Mouse (Mus musculus): ENCODE measurements around the gene Pip5k1c. TPM values are rescaled to one million over a fixed set of nuclear protein-coding genes. Genes with fewer than 3 reads are reported as not detected.

Gene Pip5k1c
- 26.7 TPM for polyA plus RNA-seq (2015; fragmentation: Illumina TruSeq; extraction: RNeasy Lipid Tissue Mini Kit (QIAGEN cat#74804); ENCODE audit: insufficient read depth, low replicate concordance)

GRCm38 (mm10) chr10:81292554-81293333 lies at the start of gene Pip5k1c:
Gene Pip5k1c (plus strand): TSS chr10:81292963.

GRCm38 (mm10) chr10:81252424-81253419 lies 40.0 kb upstream of the Pip5k1c start, which contains the start of gene Matk:
Gene Matk (plus strand): TSS chr10:81252935.

GRCm38 (mm10) chr10:81266211-81267105 lies 26.3 kb upstream of the Pip5k1c start, which contains the start of the genes Mrpl54 and Apba3:
Gene Mrpl54 (minus strand): TSS chr10:81266934.
Gene Apba3 (plus strand): TSS chr10:81266960.

GRCm38 (mm10) chr10:81291511-81292104 lies 1.2 kb upstream of the Pip5k1c start, which contains the start of gene Tjp3:
Gene Tjp3 (minus strand): TSS chr10:81291581.

DNA sequence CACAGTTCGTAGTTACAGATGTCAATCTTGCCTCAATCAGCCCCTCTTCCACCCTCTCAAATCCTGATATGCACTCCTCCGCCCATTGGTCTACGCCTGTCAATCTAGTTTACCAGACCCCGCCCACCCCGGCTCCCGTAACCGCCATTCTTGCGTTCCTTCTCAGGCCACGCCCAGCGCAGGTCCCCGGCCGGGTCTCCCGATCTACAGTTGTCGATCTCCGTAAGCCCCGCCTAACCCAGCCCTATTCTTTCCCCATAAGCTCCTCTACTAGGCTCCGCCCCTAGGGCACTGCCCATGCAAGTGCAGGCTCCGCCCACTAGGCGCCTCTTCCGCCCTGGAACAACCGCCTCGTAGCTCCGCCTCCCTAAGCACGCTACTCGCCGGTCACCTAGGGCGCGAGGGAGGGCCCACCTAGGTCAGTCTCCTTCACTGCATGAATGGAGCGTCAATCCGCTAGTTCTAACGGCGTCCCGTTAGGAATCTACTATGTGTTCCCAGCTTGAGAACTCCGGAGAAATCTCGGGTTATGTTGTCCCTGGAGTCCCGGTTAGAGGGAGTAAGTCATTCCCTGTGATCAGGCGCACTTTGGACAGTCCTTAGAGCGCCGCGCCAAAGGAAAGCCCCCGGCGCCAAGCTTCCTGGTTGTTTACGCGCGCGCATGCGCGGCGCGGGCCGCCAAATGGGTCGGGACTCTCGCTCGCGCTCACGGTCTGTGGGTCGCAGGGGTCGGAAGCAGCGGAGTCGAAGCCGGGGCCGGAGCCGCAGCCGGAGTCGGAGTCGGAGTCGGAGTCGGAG lies 28.0 kb downstream of the Pip5k1c start, which contains the start of gene Cactin:
Gene Cactin, plus strand, starts transcription at position 554 of the 798 bp plus-strand sequence.

DNA sequence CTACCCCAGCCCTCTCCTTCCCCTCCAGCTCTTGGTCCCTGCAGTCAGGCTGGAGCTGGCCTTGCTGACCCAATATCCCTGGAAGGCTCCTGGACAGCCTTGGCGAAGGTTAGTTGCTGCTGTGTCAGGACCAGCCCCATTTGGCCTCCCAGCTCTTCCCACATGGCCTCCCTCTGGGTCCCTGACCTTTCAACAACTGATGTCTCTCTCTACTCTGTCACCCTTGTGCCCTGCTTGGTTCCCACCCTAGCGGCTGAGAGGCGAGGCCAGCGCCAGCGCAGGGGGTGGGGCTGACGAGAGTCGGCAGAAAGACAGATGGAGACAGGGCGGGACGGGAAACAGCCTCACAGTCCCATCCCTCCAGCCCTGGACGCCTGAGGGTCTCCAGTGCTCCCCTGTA lies 35.6 kb downstream of the Pip5k1c start, which contains the start of gene Tbxa2r:
Gene Tbxa2r, plus strand, starts transcription at position 346 of the 400 bp plus-strand sequence.

GRCm38 (mm10) chr10:81342686-81343505 lies 50.1 kb downstream of the Pip5k1c start, which contains the start of gene Gipc3:
Gene Gipc3 (minus strand): TSS chr10:81343266.

DNA sequence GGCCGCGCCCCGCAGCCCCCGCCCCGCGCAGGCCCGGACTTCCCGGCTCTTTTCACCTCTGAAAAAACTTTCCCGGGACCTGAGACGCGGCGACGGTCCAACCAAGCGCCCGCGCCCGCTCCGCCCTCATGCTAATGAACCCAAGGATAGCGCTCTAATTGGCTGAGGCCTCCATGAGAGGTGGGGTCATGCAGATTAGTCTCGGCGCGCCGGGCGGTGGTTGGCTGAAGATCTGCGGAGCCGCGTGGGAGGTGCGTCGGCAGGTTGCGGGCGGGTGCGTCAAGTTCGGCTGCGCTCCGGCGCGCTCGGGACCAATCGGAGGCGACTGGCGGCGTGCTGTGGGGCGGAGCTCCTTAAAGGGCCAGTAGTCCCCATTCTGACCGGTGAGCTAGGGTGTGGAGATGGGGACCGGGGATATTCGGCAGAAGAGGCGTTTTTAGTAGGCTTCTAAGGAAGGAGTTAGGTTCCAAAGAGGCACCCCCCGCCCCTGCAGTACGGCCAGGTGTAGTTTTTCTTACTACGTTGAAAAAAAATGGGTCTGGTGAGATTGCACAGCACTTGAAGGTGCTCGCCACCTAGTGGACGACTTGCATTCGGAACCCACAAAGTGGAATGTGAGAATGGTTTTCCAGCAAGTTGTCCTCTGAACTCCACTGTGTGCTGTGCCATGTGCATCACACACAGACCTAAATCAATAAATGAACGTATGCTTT lies 57.7 kb downstream of the Pip5k1c start, which contains the start of gene Hmg20b:
Gene Hmg20b, minus strand, starts transcription at position 130 of the 713 bp plus-strand sequence.

GRCm38 (mm10) chr10:81356991-81357844 lies 64.5 kb downstream of the Pip5k1c start, which contains the start of gene Mfsd12:
Gene Mfsd12 (plus strand): TSS chr10:81357491.

DNA sequence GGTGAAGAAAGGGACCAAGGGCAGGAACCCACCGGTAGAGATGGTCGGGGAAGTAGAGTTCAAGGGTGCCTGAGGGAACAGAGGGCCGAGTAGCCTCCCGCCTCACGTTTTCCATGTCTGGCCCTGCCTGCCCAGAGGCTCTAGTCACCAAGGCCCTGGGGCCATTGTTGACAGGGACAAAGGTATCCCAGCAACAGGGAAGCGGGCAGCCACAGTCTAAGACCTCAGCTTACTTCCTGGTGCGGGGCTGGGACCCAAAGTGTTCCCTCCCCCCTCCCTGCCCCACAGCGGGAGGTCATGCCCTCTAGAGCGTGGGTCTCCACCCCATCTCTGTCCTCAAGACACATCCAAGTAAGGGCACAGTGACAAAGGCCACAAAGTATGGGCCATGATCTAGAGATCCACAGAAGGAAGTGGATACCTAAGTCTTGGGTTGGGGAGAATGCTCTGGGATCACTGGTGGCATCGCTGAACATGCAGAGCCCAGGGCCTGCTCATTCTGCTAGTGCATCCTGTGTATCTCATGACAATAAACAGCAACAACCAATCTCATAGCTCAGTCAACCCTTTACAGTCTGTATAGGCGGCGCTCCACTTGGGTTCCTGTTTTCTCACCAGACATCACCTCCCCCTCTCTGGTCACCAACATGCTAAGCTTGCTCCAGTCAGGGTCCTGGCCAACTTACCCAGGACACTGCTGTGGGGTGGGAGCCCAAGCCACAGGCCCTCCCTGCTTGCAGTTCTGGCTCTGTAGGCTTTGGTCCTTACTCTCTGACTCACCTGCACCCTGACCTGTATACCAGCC lies 73.1 kb downstream of the Pip5k1c start, which contains the start of gene 4930404N11Rik:
Gene 4930404N11Rik, minus strand, starts transcription at position 145 of the 805 bp plus-strand sequence.

Other genes with a start within 250 kb of the Pip5k1c start
- 21.1 TPM for gene Sgta, start 232.8 kb upstream of the Pip5k1c start, polyA plus RNA-seq (2015; fragmentation: Illumina TruSeq; extraction: RNeasy Lipid Tissue Mini Kit (QIAGEN cat#74804); ENCODE audit: insufficient read depth, low replicate concordance)
- 4.1 TPM for gene Thop1, start 222.9 kb upstream of the Pip5k1c start, polyA plus RNA-seq (2015; fragmentation: Illumina TruSeq; extraction: RNeasy Lipid Tissue Mini Kit (QIAGEN cat#74804); ENCODE audit: insufficient read depth, low replicate concordance)
- not detected for gene Creb3l3, start 194.1 kb upstream of the Pip5k1c start, polyA plus RNA-seq (2015; fragmentation: Illumina TruSeq; extraction: RNeasy Lipid Tissue Mini Kit (QIAGEN cat#74804); ENCODE audit: insufficient read depth, low replicate concordance)
- gene Map2k2, start 187.0 kb upstream of the Pip5k1c start, polyA plus RNA-seq (2015; fragmentation: Illumina TruSeq; extraction: RNeasy Lipid Tissue Mini Kit (QIAGEN cat#74804); ENCODE audit: insufficient read depth, low replicate concordance) = 27.7 TPM
- gene Zbtb7a, start 157.7 kb upstream of the Pip5k1c start, polyA plus RNA-seq (2015; fragmentation: Illumina TruSeq; extraction: RNeasy Lipid Tissue Mini Kit (QIAGEN cat#74804); ENCODE audit: insufficient read depth, low replicate concordance) = 14.0 TPM
- gene Pias4, start 125.0 kb upstream of the Pip5k1c start, polyA plus RNA-seq (2015; fragmentation: Illumina TruSeq; extraction: RNeasy Lipid Tissue Mini Kit (QIAGEN cat#74804); ENCODE audit: insufficient read depth, low replicate concordance) = 10.8 TPM
- gene Eef2, start 116.3 kb upstream of the Pip5k1c start, polyA plus RNA-seq (2015; fragmentation: Illumina TruSeq; extraction: RNeasy Lipid Tissue Mini Kit (QIAGEN cat#74804); ENCODE audit: insufficient read depth, low replicate concordance) = 451 TPM
- 8.6 TPM for gene Dapk3, start 110.0 kb upstream of the Pip5k1c start, polyA plus RNA-seq (2015; fragmentation: Illumina TruSeq; extraction: RNeasy Lipid Tissue Mini Kit (QIAGEN cat#74804); ENCODE audit: insufficient read depth, low replicate concordance)
- not detected for gene 4930442H23Rik, start 109.1 kb upstream of the Pip5k1c start, polyA plus RNA-seq (2015; fragmentation: Illumina TruSeq; extraction: RNeasy Lipid Tissue Mini Kit (QIAGEN cat#74804); ENCODE audit: insufficient read depth, low replicate concordance)
- not detected for gene Nmrk2, start 90.9 kb upstream of the Pip5k1c start, polyA plus RNA-seq (2015; fragmentation: Illumina TruSeq; extraction: RNeasy Lipid Tissue Mini Kit (QIAGEN cat#74804); ENCODE audit: insufficient read depth, low replicate concordance)
- gene Atcay, start 62.1 kb upstream of the Pip5k1c start, polyA plus RNA-seq (2015; fragmentation: Illumina TruSeq; extraction: RNeasy Lipid Tissue Mini Kit (QIAGEN cat#74804); ENCODE audit: insufficient read depth, low replicate concordance) = 1.2 TPM
- gene Zfr2, start 59.8 kb upstream of the Pip5k1c start, polyA plus RNA-seq (2015; fragmentation: Illumina TruSeq; extraction: RNeasy Lipid Tissue Mini Kit (QIAGEN cat#74804); ENCODE audit: insufficient read depth, low replicate concordance) = 1.5 TPM
- 4.6 TPM for gene Matk, start 40.0 kb upstream of the Pip5k1c start, polyA plus RNA-seq (2015; fragmentation: Illumina TruSeq; extraction: RNeasy Lipid Tissue Mini Kit (QIAGEN cat#74804); ENCODE audit: insufficient read depth, low replicate concordance)
- 28.9 TPM for gene Mrpl54, start 26.0 kb upstream of the Pip5k1c start, polyA plus RNA-seq (2015; fragmentation: Illumina TruSeq; extraction: RNeasy Lipid Tissue Mini Kit (QIAGEN cat#74804); ENCODE audit: insufficient read depth, low replicate concordance)
- 11.9 TPM for gene Apba3, start 26.0 kb upstream of the Pip5k1c start, polyA plus RNA-seq (2015; fragmentation: Illumina TruSeq; extraction: RNeasy Lipid Tissue Mini Kit (QIAGEN cat#74804); ENCODE audit: insufficient read depth, low replicate concordance)
- 2.6 TPM for gene Tjp3, start 1.4 kb upstream of the Pip5k1c start, polyA plus RNA-seq (2015; fragmentation: Illumina TruSeq; extraction: RNeasy Lipid Tissue Mini Kit (QIAGEN cat#74804); ENCODE audit: insufficient read depth, low replicate concordance)
- gene Cactin, start 28.1 kb downstream of the Pip5k1c start, polyA plus RNA-seq (2015; fragmentation: Illumina TruSeq; extraction: RNeasy Lipid Tissue Mini Kit (QIAGEN cat#74804); ENCODE audit: insufficient read depth, low replicate concordance) = 5.0 TPM
- 3.0 TPM for gene Tbxa2r, start 35.8 kb downstream of the Pip5k1c start, polyA plus RNA-seq (2015; fragmentation: Illumina TruSeq; extraction: RNeasy Lipid Tissue Mini Kit (QIAGEN cat#74804); ENCODE audit: insufficient read depth, low replicate concordance)
- 0.59 TPM for gene Gipc3, start 50.3 kb downstream of the Pip5k1c start, polyA plus RNA-seq (2015; fragmentation: Illumina TruSeq; extraction: RNeasy Lipid Tissue Mini Kit (QIAGEN cat#74804); ENCODE audit: insufficient read depth, low replicate concordance)
- gene Hmg20b, start 57.5 kb downstream of the Pip5k1c start, polyA plus RNA-seq (2015; fragmentation: Illumina TruSeq; extraction: RNeasy Lipid Tissue Mini Kit (QIAGEN cat#74804); ENCODE audit: insufficient read depth, low replicate concordance) = 30.0 TPM
- 2.8 TPM for gene Mfsd12, start 64.5 kb downstream of the Pip5k1c start, polyA plus RNA-seq (2015; fragmentation: Illumina TruSeq; extraction: RNeasy Lipid Tissue Mini Kit (QIAGEN cat#74804); ENCODE audit: insufficient read depth, low replicate concordance)
- 0.18 TPM for gene 4930404N11Rik, start 72.9 kb downstream of the Pip5k1c start, polyA plus RNA-seq (2015; fragmentation: Illumina TruSeq; extraction: RNeasy Lipid Tissue Mini Kit (QIAGEN cat#74804); ENCODE audit: insufficient read depth, low replicate concordance)
- gene Fzr1, start 85.6 kb downstream of the Pip5k1c start, polyA plus RNA-seq (2015; fragmentation: Illumina TruSeq; extraction: RNeasy Lipid Tissue Mini Kit (QIAGEN cat#74804); ENCODE audit: insufficient read depth, low replicate concordance) = 7.7 TPM
- 1.9 TPM for gene Dohh, start 91.5 kb downstream of the Pip5k1c start, polyA plus RNA-seq (2015; fragmentation: Illumina TruSeq; extraction: RNeasy Lipid Tissue Mini Kit (QIAGEN cat#74804); ENCODE audit: insufficient read depth, low replicate concordance)
- 3.2 TPM for gene Gm48551, start 91.5 kb downstream of the Pip5k1c start, polyA plus RNA-seq (2015; fragmentation: Illumina TruSeq; extraction: RNeasy Lipid Tissue Mini Kit (QIAGEN cat#74804); ENCODE audit: insufficient read depth, low replicate concordance)
- 0.43 TPM for gene Gm48552, start 96.0 kb downstream of the Pip5k1c start, polyA plus RNA-seq (2015; fragmentation: Illumina TruSeq; extraction: RNeasy Lipid Tissue Mini Kit (QIAGEN cat#74804); ENCODE audit: insufficient read depth, low replicate concordance)
- 9.5 TPM for gene Smim24, start 100.1 kb downstream of the Pip5k1c start, polyA plus RNA-seq (2015; fragmentation: Illumina TruSeq; extraction: RNeasy Lipid Tissue Mini Kit (QIAGEN cat#74804); ENCODE audit: insufficient read depth, low replicate concordance)
- gene Nfic, start 162.7 kb downstream of the Pip5k1c start, polyA plus RNA-seq (2015; fragmentation: Illumina TruSeq; extraction: RNeasy Lipid Tissue Mini Kit (QIAGEN cat#74804); ENCODE audit: insufficient read depth, low replicate concordance) = 9.4 TPM
- gene Celf5, start 189.7 kb downstream of the Pip5k1c start, polyA plus RNA-seq (2015; fragmentation: Illumina TruSeq; extraction: RNeasy Lipid Tissue Mini Kit (QIAGEN cat#74804); ENCODE audit: insufficient read depth, low replicate concordance) = 0.15 TPM
- 27.7 TPM for gene Ncln, start 203.4 kb downstream of the Pip5k1c start, polyA plus RNA-seq (2015; fragmentation: Illumina TruSeq; extraction: RNeasy Lipid Tissue Mini Kit (QIAGEN cat#74804); ENCODE audit: insufficient read depth, low replicate concordance)
- gene S1pr4, start 207.2 kb downstream of the Pip5k1c start, polyA plus RNA-seq (2015; fragmentation: Illumina TruSeq; extraction: RNeasy Lipid Tissue Mini Kit (QIAGEN cat#74804); ENCODE audit: insufficient read depth, low replicate concordance) = 15.6 TPM
- 9.4 TPM for gene Gna15, start 231.3 kb downstream of the Pip5k1c start, polyA plus RNA-seq (2015; fragmentation: Illumina TruSeq; extraction: RNeasy Lipid Tissue Mini Kit (QIAGEN cat#74804); ENCODE audit: insufficient read depth, low replicate concordance)

Data from spleen, adult 10 weeks (tissue).